Mouse (Mus musculus) WW6 (cell line): ENCODE results near the gene Kif4.

Source experiments
- DNase-seq: peaks from one replicate; pipeline ENCODE4 v3.0.0-alpha.2; 2013; ENCODE audit warnings: low read depth, low spot score

The Kif4 gene

DNA sequence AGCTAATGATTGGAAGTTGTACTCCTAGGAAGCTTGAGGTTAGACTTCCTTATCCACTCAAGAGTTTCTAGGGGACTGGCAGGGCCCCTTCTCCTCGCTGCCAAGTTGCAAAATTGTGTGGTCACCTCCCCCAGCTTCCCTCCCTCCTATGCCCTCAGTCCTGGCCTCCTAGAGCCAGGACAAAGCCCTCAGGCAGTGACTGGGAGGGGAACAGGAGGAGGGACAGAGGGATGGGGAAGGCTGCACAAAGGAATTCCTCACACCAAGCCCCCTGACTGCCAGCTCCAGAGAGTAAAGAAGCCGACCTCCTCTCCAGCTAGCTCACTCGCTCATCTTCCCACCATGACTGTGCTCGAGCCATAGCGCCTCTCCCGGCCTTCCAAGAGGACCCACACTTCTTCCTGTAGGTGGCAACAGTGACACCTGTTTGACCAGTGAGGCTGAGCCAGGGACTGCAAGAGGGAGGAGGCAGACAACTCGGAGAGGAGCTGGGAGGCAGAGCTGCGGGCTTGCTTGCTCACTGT is 104.2 kb downstream of the Kif4 start, which contains the start of gene Gdpd2:
Gene Gdpd2, plus strand, starts transcription at position 209 of the 524 bp plus-strand sequence.
- peak; percentile 38 for DNase-seq

GRCm38 (mm10) chrX:100730266-100730665 is 104.7 kb downstream of the Kif4 start:
- DNase-seq: no peak

DNA sequence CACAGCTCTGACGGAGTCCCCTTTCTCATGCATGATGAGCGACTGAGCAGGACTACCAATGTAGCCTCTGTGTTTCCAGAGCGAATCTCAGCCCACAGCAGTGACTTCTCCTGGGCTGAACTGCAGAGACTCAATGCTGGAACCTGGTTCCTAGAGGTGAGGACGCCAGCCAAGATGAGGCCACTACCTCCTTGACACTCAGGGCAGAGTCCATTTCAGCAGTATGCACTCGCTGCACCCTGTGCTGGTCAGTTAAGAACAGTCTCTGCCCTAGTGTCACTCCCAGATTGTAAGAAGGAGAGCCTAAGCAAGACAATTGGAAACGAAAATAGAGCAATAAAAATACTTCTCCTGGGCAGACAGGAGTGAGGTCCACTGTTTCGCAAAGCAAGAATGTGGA is 108.8 kb downstream of the Kif4 start:
- DNase-seq: no peak

GRCm38 (mm10) chrX:100738918-100739317 is 113.4 kb downstream of the Kif4 start:
- DNase-seq: no peak

GRCm38 (mm10) chrX:100739443-100739842 is 113.9 kb downstream of the Kif4 start:
- DNase-seq: no peak

- no peak for DNase-seq
Observed at GRCm38 (mm10) chrX:100740785-100741184, 115.2 kb downstream of the Kif4 start.

GRCm38 (mm10) chrX:100741940-100742339 is 116.4 kb downstream of the Kif4 start:
- peak; percentile 18 for DNase-seq

DNA sequence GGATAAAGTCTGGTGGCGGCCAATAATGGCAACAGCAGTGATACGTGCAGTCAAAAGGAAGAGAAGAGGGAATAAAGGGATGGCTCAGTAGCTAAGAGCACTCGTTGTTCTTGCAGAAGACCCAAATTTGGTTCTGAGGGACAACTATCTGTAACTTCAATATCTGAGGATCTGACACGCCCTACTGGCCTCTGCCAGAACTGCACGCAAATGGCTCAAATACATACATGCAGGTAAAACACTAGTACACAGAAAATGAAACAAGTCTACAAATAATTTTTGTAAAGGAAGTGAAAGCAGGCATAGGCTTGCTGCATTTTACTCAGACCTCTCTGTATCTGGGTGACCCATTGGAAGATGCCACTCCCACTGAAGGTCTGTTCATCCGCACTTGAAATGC is 140.3 kb downstream of the Kif4 start:
- DNase-seq: no peak

- DNase-seq: no peak
Observed at GRCm38 (mm10) chrX:100767181-100767884, 141.8 kb downstream of the Kif4 start, which contains the start of gene Dlg3. Gene Dlg3 (plus strand): TSS chrX:100767722.

GRCm38 (mm10) chrX:100767885-100768626 is 142.5 kb downstream of the Kif4 start:
- DNase-seq: no peak

GRCm38 (mm10) chrX:100769281-100769680 is 143.7 kb downstream of the Kif4 start:
- no peak for DNase-seq

DNA sequence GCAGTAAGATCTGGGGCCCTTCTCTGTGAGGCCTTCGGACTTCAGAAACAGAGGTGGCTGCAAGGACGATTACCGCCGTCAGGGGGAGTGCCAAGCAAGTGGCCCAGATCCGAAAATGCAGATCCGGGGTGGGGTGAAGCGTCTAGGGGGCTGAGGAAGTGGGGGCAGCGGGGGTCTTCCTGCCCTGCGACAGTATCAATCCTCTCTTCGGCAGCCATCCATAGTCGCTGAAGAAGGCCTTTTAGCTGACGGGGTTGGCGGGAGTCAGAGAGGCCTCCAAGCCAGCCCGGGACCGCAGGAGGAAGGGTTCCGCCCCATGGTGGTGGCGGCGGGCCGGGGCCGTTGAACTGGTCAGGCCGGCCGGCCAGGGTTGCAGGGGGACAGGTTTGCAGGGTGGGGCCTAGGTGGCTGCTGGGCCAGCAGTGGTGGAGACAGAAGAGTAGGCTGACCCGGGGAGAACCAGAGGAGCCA is 148.8 kb downstream of the Kif4 start:
- no peak for DNase-seq

GRCm38 (mm10) chrX:100775405-100775804 is 149.9 kb downstream of the Kif4 start:
- DNase-seq: no peak

GRCm38 (mm10) chrX:100776494-100776893 is 151.0 kb downstream of the Kif4 start:
- DNase-seq: peak; percentile 29
